In the genomic region with DNA sequence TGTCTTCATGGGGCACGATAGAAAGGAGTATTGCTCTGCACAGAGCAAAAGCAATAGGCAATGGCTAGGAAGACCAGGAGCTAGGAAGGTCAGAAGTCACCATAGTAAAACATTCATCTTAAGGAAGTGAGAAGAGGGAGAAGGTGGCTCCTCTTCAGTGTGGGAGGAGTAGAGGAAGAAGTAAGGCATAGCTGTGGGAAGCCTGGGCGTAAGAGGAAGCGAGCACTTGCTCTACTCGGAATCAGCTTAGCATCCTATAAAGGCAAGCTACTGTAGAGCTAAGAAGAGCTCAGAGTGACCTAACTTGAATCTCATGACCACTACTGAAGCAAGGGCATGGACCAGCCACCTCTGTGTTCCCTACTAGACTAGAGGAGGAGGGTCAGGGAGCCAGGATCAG, we compare ENCODE assay signal across 20 mouse cellular contexts. TPM values are rescaled to one million over a fixed set of nuclear protein-coding genes. Genes with fewer than 3 reads are reported as not detected.
DNase-seq lines count a peak whose midpoint lies in the region; ATAC-seq lines count a peak whose summit lies in the region.
"Had no signal": no experiment of that assay in that cellular context is flagged by ENCODE, and none has a peak within 500 bp of the region (broad histone marks: within the 10 kb centered on the region; RNA-seq: fewer than 3 reads in every experiment).

No protein-coding gene starts in this region.

- H3K36me3 ChIP-seq in liver, embryonic 13.5 days, result no peaks in the 10 kb centered on the region
- no peaks in the 10 kb centered on the region for H3K36me3 ChIP-seq in hindbrain, embryonic 11.5 days (ENCODE audit: control insufficient read depth, insufficient read depth, low read length)
- H3K36me3 ChIP-seq: embryonic facial prominence, embryonic 10.5 days; hindbrain, embryonic 10.5 days; hindbrain, embryonic 15.5 days had no signal

- no peak overlapping the region for H3K4me2 ChIP-seq in liver, embryonic 13.5 days
- H3K4me2 ChIP-seq in hindbrain, embryonic 11.5 days (replicated peaks; ENCODE audit: low read depth, low read length), result no peak overlapping the region
- H3K4me2 ChIP-seq: forebrain, embryonic 13.5 days; heart, embryonic 11.5 days; hindbrain, embryonic 15.5 days had no signal

- DNase-seq in liver, embryonic 13.5 days, result no peak
- DNase-seq in liver (no peak), A20 (ENCODE audit: low read depth, low spot score) (peak; percentile 16)
- no peak for DNase-seq in embryo, embryonic 11 days
- no peak for DNase-seq in hindbrain, embryonic 11.5 days (ENCODE audit: low spot score)
- DNase-seq: adrenal gland, adult 8-10 months; adrenal gland, postnatal 36 days; cerebellum, postnatal 10 days; forebrain, postnatal 0 days; gastrocnemius, adult 2 months; gastrocnemius, postnatal 36 days; heart, adult 2 months had no signal

- no peaks in the 10 kb centered on the region for H3K27me3 ChIP-seq in liver, embryonic 13.5 days
- no peaks in the 10 kb centered on the region for H3K27me3 ChIP-seq in hindbrain, embryonic 11.5 days (ENCODE audit: control insufficient read depth, insufficient read depth, low read length)
- H3K27me3 ChIP-seq: CH12.LX; forebrain, embryonic 13.5 days; hindbrain, embryonic 15.5 days had no signal

- H3K4me3 ChIP-seq in liver, embryonic 13.5 days (replicated peaks), result no peak overlapping the region
- H3K4me3 ChIP-seq in hindbrain, embryonic 11.5 days (ENCODE audit: low read depth, low read length), result no peak overlapping the region
- H3K4me3 ChIP-seq: embryonic facial prominence, embryonic 10.5 days; forebrain, embryonic 13.5 days; gastrocnemius, adult 2 months; heart, adult 2 months; hindbrain, embryonic 10.5 days; hindbrain, embryonic 15.5 days had no signal

- no peak for ATAC-seq in liver, embryonic 13.5 days (ENCODE audit: low read depth)
- peak; percentile 63; the same call in 1 of the 2 replicates for ATAC-seq in common myeloid progenitor, adult 5-6 weeks (replicated peaks; ENCODE audit: low read depth, poor library complexity, severe bottlenecking)
- ATAC-seq in megakaryocyte progenitor cell, adult 5-6 weeks (replicated peaks; ENCODE audit: poor library complexity), result peak; percentile 44; the same call in 1 of the 2 replicates
- no peak for ATAC-seq in hindbrain, embryonic 11.5 days (ENCODE audit: low FRiP score)
- ATAC-seq: forebrain, embryonic 13.5 days; forebrain, postnatal 0 days had no signal

- H3K4me1 ChIP-seq in liver, embryonic 13.5 days (replicated peaks), result peaks cover 2% of the 10 kb centered on the region; the same call in 1 of the 2 replicates
- H3K4me1 ChIP-seq in hindbrain, embryonic 11.5 days (replicated peaks; ENCODE audit: control insufficient read depth, insufficient read depth, low read length), result no peaks in the 10 kb centered on the region

- H3K9ac ChIP-seq in liver, embryonic 13.5 days, result no peak overlapping the region
- no peak overlapping the region for H3K9ac ChIP-seq in hindbrain, embryonic 11.5 days (ENCODE audit: low read depth, low read length)
- H3K9ac ChIP-seq: forebrain, embryonic 13.5 days; forebrain, postnatal 0 days; hindbrain, embryonic 15.5 days had no signal

- 66% methylated on average over 4 of the region's 4 CpGs for WGBS in liver, embryonic 13.5 days (ENCODE audit: insufficient replicate concordance)
- 95% methylated on average over 4 of the region's 4 CpGs for WGBS in hindbrain, embryonic 11.5 days

- no peaks in the 10 kb centered on the region for H3K9me3 ChIP-seq in liver, embryonic 13.5 days (replicated peaks)
- H3K9me3 ChIP-seq in hindbrain, embryonic 11.5 days (ENCODE audit: control insufficient read depth, low read length), result no peaks in the 10 kb centered on the region
- H3K9me3 ChIP-seq: embryonic facial prominence, embryonic 10.5 days; forebrain, embryonic 13.5 days; hindbrain, embryonic 10.5 days; hindbrain, embryonic 15.5 days had no signal

- H3K27ac ChIP-seq in liver, embryonic 13.5 days, result 0 out of 2 replicates have a peak overlapping the region, but pooled peaks have one; percentile 18
- no peak overlapping the region for H3K27ac ChIP-seq in hindbrain, embryonic 11.5 days (ENCODE audit: low read depth, low read length)
- H3K27ac ChIP-seq: embryonic facial prominence, embryonic 10.5 days; forebrain, embryonic 13.5 days; gastrocnemius, adult 2 months; heart, adult 2 months; hindbrain, embryonic 10.5 days; hindbrain, embryonic 15.5 days had no signal

RNA-seq across cellular contexts. Expression of gene Commd9, which starts 36.3 kb away (rescaled TPM):
- 26.8 and 27.5 TPM in 2 replicates for polyA plus RNA-seq in liver, embryonic 13.5 days (2015; fragmentation: Nextera tagmentation; extraction: Ambion mirVana)
- 30.5 and 47.3 TPM in 2 replicates for total RNA-seq in common myeloid progenitor, adult 5-6 weeks (2017)
- total RNA-seq in megakaryocyte progenitor cell, adult 5-6 weeks (2015), result 11.7 and 17.1 TPM in 2 replicates
- total RNA-seq in megakaryocyte progenitor cell, adult 5-6 weeks (2017), result 39.8 and 52.0 TPM in 2 replicates
- 78.2 and 79.3 TPM in 2 replicates for polyA plus RNA-seq in hindbrain, embryonic 11.5 days (2014; fragmentation: Nextera tagmentation; extraction: Ambion mirVana)

RNA-seq across cellular contexts. Expression of gene Prr5l, which starts 39.5 kb away (rescaled TPM):
- polyA plus RNA-seq in liver, embryonic 13.5 days (2015; fragmentation: Nextera tagmentation; extraction: Ambion mirVana), result 4.1 and 4.3 TPM in 2 replicates
- 0.05 TPM in 2 replicates for total RNA-seq in common myeloid progenitor, adult 5-6 weeks (2017)
- 0.27 and 0.35 TPM in 2 replicates for total RNA-seq in megakaryocyte progenitor cell, adult 5-6 weeks (2015)
- total RNA-seq in megakaryocyte progenitor cell, adult 5-6 weeks (2017), result 0.17 TPM in 1 of 2 replicates, not detected in the other
- polyA plus RNA-seq in hindbrain, embryonic 11.5 days (2014; fragmentation: Nextera tagmentation; extraction: Ambion mirVana), result 12.2 and 13.2 TPM in 2 replicates

Comparison
In these comparisons a context has a peak if more than half of its experiments do, and no peak if none do; other contexts are left out.
1. ATAC-seq: peak in common myeloid progenitor, adult 5-6 weeks (single experiment) and megakaryocyte progenitor cell, adult 5-6 weeks (single experiment); none in liver, embryonic 13.5 days (single experiment) and hindbrain, embryonic 11.5 days (single experiment).